Mouse (Mus musculus): ENCODE data around the gene Ncoa3.
"Not testable (repeated sequence)": the region's sequence is repeated elsewhere in the genome, so short reads cannot be mapped to it uniquely, and the experiment has no call there.

Ncoa3 gene

DNA sequence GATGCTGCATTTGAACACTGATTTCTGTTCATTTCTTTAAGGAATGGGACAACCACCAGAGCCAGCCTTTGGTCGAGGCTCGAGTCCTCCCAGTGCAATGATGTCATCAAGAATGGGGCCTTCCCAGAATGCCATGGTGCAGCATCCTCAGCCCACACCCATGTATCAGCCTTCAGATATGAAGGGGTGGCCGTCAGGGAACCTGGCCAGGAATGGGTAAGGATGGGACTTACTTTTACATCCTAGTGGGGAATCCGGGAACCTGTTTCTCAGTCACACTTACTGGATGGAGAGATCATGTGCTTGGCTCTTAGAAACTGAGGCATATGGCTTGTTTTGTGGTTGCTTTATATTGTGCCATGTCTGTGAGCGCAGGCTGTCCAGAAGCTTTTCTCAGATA, 76.7 kb downstream of the Ncoa3 start:
- CTCF ChIA-PET, result no interaction called here

DNA sequence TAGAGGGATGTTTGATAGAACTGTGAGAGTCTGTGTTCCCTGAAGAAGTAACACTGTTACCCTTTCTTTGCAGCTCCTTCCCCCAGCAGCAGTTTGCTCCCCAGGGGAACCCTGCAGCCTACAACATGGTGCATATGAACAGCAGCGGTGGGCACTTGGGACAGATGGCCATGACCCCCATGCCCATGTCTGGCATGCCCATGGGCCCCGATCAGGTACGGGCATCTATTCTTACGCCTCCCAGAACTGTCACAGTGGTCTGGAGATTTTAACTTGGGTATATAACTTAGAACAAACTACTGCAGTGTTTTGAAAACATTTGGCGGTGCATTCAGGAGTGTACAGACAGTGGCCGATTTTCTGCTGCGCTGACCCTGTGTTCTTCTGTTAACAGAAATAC, 77.3 kb downstream of the Ncoa3 start:
- CTCF ChIA-PET, result interaction anchor here (0.6 kb wide), 1 partner anchor 251 kb away, joined by 4 read pairs; no protein-coding TSS in a partner anchor

DNA sequence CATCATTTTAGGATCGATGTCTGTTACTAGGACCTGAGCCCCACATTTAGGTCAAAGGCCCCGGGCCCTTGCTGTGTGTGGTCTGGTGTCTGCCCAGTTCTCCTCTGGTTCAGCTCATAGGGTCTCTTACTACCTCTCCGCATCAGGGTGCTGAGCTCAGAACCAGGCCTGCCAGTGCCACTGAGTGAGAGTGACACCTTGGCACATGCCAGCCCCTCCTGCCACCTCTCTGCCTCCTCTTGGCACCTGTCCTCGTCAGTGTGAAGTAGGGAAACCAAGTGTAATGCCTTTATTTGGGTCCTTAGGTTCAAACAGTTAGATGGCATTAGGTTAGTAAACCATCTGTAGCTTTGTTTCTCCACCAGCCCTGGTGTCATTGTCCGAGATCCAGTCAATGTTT, 79.0 kb downstream of the Ncoa3 start:
- CTCF ChIA-PET, result no interaction called here

DNA sequence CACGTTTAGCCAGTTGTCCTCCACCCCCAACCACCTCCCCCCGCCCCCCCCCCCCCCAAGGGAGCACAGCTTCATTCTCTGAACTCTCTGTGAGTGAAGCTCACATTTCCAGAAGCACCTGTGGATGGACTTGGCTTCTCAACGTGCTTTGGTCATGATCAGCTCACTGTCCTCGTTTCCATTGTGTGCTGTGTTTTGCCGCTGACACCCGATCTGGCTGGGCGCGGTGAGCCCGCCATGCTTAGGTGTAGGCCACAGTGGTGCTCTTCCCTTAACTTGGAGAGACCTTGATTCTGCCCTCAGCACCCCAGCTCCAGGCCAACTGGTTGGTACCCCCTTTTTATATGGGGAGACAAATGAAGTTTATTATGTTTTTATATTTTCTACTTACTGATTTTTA, 79.5 kb downstream of the Ncoa3 start:
- CTCF ChIA-PET, result no interaction called here

DNA sequence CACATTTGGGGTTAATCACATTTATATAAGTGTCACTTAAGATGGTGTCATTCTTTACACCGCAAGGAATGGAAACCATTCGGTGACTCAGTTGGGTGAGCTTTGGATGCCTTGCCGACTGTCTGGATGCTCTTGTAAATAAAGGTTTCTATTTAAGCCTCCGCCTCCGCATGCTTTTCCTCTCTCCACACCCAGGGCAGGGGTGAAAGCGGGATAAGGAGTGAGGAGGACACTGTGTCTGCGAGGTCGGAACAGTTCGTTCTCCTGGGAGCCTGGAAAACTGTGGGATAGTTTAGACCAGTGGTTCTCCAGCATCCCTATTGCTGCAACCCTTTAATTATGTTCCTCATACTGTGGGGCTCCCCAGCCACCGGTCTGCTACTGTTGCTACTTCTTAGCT, 80.6 kb downstream of the Ncoa3 start:
- CTCF ChIA-PET, result no interaction called here

DNA sequence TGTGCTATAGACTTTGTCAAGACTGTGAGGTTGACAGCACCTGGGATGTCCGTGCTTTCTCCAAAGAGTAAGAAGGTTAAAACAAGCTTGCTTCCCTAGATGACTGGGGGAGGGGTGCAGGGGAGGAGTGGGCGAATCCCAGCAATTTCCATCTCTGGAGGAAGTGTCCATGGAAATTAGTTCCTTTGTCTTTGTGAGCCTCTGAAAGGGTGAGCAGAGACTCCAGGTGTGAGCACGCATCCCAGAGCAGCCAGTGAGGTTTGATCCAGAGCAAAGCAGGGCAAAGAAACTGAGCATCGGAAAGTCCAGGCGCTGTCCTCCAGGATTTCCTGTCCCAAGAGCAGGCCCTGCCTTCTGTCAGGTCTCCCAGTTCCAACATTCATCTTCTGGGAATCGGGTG, 81.9 kb downstream of the Ncoa3 start:
- CTCF ChIA-PET, result no interaction called here

DNA sequence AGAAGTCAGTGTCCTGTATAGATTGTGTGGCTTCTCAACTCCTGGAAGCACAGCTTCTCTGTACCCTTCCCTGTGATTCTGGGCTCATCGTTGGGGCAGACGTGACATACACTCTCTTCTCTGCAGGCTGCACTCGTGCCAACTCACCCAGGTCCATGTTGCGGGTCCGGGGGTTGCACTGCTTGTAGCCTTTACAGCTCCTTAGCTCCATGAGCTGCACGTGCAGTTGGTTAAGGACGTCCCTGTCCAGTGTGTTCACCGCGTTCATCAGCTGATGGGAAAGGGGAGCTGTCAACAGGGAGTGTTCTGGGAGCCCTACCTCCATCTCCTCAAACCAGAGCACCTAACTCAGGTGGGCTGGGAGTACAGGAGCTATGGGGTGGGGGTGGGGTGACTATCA, 84.9 kb downstream of the Ncoa3 start:
- CTCF ChIA-PET, result no interaction called here

DNA sequence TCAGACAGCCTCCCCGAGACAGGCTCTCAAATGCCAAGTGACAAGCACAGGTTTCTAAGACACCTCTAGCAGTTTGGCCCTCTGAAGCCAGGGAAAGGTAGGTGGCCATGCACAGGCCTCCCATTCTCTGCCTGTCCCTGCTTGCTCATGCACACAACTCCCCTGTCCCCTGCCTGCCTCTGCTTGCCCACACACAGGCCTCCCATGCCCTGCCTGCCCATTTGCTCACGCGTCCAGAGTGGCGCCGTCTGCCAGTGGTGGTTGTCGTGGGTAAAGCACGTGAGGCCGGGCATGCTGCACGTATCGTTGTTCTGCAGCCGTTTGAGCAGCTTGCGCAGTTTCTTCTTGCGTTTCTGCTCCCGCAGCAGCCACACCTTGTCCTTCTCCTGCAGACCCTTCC, 86.8 kb downstream of the Ncoa3 start:
- CTCF ChIA-PET, result no interaction called here

DNA sequence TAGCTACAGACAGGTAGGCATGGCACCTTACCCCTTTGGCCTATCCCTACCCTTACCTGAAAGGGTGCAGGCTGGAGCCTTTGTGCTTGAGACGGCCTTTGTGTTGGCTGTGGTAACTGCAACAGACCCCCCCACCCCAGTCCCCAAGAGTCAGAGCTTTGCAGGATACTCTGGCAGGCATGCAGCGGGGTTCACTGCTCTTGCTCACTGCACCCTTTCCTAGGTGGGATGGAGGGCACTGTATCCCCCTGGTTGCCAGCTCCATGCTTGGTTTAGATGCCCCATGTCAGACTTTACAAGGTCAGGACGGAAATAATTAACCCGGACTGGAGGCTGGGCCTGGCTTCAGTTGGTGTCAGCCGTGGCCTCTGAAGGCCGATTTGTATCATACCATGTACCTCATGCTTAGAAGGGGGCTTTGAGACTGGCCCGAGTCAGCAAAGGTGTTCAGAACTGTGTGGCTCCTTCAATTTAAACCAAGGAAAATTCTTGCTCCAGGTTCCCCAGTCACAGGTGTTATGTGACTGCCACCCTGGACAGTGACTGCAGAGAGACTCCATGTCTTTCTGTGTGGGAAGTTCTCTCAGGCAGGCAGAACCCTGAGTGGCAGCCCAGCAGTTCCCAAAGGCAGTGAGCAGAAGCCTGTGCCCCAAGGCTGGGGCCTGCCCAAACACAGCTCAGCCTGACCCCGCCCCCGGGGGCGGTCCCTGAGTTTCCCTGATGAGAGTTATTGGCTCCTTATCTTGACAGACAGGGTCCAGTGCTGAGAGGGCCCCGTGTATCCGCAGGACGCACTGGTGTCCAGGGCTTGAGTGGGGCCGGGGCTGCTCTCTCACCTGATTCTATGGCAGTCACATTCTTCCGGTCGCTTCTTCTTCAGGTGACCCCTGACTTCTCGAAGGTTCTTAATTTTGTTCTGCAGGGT, 87.8 kb downstream of the Ncoa3 start:
- CTCF ChIA-PET, result no interaction called here

DNA sequence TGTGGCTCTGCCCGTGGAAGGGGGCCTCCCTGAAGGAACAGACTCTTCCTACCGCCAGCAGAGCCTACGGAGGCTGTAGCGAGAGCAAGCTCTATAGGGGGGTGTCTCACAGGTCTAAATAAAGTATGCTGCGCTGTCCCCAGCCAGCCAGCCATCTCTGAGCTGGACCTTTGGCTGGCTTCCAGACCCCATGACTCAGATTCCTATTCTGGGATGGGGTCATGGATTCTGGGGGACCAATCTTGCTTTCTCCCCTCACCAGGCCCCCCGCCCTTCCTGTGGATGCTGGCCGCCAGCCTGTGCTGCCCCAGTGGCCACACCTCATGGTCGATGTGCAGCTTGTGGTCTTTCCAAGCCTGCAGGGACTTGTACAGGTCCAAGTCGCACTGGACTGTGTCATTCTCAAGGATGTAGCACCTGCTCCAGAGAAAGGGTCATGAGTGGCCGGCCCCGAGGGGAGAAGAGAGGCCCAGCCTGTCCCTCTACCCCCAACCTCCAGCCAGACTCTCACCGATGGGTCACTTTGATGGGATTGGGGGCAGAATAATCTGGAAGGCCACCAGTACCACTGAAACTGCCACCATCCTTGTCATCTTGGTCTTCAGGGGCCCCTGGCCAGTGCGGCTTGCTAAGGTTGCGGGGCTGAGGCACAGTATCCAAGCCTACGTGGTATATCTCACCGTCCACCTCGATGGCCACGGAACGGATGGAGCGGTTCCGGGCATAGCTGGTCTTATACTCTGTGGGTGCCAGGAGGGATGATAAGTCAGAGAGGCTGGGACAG, 88.7 kb downstream of the Ncoa3 start:
- CTCF ChIA-PET, result interaction anchor here (0.6 kb wide), 1 partner anchor 494 kb away, joined by 3 read pairs; no protein-coding TSS in a partner anchor

DNA sequence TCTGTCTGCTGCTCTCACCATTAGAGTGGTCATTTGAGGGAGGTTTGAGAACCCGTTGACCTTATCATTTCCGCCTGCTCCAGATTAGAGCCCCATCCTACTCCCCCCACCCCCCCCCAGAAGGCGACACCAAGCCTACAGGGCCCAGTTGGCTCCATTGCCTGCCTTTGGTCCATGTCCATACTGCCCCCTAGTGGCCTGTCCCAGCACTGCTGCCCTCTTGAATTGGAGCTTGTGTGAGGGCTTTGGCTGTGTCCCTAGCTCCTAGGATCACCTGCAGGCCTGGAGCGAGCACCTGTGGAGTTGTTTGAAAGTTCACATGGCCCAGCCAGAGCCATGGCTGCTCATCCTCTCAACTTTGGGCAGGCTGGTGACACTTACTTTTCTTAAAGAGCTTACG, 89.8 kb downstream of the Ncoa3 start:
- CTCF ChIA-PET, result interaction anchor here (0.6 to 1.0 kb wide), 6 partner anchors 9 to 492 kb away, joined by 3 to 16 read pairs (median 8); no protein-coding TSS in a partner anchor

DNA sequence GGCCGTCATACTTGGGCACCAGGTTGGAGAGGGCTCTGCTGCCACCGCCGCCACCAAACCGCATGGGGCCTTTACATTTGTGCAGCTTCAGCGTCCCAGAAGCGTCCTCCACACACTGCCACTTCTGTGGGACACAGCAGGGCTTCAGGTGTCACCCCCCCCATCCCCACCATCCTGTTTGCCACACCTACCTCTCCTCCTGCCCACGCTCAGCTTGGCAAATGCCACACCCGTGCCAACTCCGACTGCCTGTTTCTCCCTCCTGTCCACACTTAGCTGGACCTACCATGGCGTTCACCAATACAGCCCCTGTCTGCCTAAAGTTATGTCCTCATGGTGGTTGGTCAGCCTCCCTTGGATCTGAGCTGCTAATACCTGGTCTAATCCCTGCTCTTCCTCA, 90.2 kb downstream of the Ncoa3 start:
- CTCF ChIA-PET, result interaction anchor here (0.6 to 1.0 kb wide), 6 partner anchors 9 to 492 kb away, joined by 3 to 16 read pairs (median 8); no protein-coding TSS in a partner anchor

DNA sequence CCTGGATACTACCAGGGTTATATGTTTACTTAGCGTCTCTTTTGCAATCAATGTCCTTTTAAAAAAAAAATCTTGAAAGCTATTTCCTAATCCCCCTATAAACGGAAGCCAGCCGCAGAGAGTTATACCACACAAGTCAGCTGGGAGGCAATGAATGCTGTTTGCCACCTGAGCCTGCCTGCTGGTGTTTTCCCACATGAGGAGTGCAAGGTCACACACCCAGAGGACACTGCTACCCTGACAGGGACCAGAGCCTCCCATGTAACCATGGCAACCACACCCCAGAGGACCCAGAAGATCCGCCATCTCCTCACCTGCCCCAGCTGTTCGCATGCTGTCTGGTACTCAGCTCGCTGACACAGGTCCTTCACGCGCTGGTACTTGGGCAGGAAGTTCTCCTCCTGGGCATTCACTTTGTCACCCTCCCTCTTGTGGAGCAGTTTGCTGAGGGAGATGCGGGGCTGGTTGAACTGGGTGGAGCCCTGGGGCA, 91.2 kb downstream of the Ncoa3 start:
- CTCF ChIA-PET, result interaction anchor here (0.6 to 0.7 kb wide), 2 partner anchors 249 to 659 kb away, joined by 5 to 8 read pairs; no protein-coding TSS in a partner anchor

DNA sequence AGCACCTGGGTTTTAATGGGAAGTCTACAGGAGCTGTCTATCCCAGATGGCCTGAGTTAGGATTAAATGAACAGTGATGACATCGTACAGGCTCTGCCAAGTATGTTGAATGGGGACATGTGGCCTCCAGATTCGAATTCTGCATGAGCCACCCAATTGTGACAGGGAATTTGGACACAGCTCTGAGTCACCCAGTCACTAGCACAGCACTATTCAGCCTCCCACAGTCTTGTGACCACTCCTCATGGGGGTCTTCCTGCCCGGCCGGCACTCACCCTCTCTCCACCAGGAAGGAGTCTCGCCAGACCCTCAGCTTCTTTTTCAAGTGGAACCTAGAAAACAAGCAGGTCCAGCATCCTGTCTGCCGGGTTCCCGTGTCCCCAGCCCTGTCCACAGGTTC, 91.7 kb downstream of the Ncoa3 start:
- CTCF ChIA-PET, result interaction anchor here (0.6 kb wide), 1 partner anchor 249 kb away, joined by 5 read pairs; no protein-coding TSS in a partner anchor

DNA sequence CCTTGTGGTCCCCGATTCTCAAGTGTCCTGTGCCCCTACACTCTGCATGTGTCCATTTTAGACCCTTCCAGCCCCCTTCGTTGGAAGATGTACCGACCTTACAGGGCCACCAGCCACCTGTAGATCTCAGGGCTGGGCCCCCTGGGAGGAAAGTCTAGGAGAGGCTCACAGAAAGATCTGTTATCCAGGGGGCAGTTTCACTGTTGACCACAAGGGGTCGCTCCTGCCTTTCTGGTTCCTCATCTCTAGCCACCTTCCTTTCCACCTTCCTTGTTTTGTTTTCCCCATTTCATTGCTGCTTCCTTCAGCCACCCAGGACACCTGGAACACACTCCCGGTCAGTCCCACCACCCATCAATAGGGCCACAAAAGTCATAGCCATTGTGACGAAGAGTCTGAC, 92.5 kb downstream of the Ncoa3 start:
- CTCF ChIA-PET, result not testable (repeated sequence)

DNA sequence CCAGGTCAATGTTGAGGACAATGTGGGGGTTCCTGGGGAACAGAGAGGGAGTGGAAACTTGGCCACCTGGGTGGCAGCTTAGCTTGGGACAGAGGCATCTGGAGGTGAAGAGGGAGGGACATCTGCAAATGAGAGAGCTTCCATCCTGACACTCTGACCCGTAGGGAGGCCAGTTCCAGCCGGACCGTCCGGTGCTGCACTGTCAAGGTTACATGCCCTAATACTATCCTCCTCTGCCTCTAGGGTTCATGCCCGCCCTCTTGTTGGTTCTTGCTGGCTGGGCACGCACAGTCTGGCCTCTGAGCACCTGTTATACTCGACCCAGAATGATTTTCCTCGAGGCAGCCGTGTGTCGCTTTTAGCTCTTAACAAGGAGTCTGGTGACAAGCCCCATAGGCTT, 93.3 kb downstream of the Ncoa3 start:
- CTCF ChIA-PET, result interaction anchor here (0.6 kb wide), 1 partner anchor 177 kb away, joined by 5 read pairs; no protein-coding TSS in a partner anchor

DNA sequence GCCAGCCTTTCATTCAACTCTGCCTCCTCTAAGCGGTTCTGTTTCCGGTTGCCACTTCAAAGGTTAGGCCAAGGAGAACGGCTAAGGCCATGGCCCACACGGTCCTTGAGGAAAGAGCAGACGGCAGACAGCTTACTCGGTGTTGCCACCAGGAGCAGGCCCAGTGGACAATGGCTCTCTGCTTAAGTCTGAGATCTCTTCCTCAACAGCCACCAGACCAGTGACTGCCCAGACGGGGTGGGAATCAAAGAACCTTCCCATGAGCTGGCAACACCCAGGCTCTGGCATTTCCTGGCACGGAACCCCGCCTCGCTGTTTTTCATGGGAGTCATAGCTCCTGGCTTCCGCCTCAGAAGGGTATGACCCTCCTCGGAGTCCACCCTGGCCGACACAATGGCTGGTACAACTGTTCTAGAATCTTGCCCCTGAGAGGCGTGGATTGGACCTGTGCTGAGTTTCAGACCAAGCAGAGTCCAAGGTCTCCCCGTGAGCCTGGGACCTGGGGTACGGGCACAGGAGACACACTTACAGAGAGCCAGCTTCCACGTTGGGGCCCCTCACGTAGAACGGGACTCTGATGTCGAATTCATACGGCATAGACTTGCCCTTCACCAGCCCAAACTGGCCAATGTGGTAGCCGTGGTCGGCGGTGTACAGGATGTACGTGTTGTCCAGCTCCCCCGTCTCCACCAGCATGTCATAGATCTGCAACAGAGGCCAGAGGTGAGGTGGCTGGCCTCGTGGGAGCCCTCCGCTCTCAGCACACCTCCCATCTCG, 94.2 kb downstream of the Ncoa3 start:
- CTCF ChIA-PET, result interaction anchor here (0.5 kb wide), 1 partner anchor 10 kb away, joined by 3 read pairs; no protein-coding TSS in a partner anchor

DNA sequence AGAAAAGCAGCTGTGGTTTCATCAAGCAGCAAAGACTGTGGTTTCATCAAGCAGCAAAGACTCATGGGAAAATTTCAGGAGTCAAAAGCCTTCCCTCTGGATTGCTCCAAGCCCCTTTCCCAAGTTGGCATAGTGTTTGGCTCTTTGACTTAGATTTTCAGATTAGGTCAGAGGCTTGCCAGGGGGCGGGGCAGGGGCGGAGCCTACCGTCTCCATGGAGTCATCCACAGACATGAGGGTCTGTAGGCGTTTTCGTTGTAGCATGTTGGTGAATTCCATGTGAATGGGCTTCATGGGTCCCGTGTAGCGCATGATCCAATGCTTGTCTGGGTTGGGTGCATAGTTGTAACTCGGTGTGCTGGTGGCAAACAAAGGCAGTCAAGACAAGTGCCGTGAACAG, 96.6 kb downstream of the Ncoa3 start:
- CTCF ChIA-PET, result no interaction called here

DNA sequence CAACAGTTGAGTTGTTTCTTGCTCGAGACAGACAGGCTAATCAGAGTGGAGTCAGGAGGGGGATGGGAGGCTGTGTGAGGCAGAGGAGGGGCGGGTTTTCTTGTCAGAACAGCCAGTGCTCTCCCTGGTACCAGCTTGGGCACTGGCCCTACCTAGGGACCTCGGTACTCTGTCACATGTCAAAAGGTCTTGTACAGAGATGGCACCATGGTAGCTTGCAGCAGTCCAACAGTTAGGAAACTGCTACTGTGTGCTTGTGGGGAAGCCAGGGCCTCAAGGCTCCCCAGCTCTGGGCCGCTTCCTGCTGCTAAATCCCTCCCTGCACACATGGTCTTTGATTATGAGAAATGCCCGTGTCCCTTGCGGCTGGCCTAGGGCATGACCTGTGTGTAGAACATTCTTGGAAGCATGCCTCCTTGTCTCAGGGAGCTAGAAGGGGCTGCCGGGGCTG, 97.7 kb downstream of the Ncoa3 start:
- CTCF ChIA-PET, result no interaction called here

DNA sequence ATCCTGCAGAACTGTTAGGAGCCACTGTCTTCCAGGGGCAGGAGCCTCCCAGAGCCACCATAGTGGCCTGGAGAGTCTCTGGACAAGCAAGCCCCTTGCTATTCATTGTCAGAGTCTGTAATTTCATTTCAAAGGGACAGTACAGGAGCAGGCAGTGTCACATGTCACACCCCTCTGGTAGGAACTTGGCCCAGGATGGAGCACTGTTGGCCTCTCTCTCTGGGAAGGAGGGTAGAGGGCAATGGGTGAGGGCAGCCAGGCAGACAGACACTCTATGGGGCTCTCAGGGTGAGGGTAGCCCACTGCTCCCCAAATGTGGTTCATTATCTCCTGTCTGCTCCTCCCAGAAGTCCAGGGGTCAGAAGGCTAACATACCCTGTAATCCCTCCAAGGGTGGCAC, 99.2 kb downstream of the Ncoa3 start:
- CTCF ChIA-PET, result no interaction called here

DNA sequence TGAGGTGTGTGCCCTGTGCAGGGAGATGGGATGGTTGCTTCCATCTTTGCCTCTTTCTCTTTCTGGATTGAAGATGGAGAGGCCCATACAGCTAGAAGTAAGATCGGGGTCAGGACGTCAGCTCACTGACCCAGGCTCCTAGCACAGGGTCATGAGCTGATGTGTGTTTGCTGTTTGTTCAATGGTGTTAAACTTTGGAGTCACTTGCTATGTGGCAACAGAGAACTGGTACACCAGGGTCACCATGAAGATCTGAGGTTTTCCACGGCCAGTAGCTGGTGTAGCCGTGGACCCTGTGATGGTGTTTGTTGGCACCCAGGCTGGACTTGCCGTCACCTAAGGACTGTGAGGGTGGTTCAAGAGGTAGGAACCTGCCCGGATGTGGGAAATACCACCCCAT, 100.0 kb downstream of the Ncoa3 start:
- CTCF ChIA-PET, result no interaction called here

All from spleen, embryonic (tissue).